Mouse (Mus musculus): Measurements from ENCODE around the gene Gm49387.

Gene Gm49387

GRCm38 (mm10) chr14:31572561-31573175, 68.0 kb downstream of the Gm49387 start:
- DNase-seq = no peak

- DNase-seq = no peak
These were observed 69.3 kb downstream of the Gm49387 start for GRCm38 (mm10) chr14:31571419-31571818.

DNA sequence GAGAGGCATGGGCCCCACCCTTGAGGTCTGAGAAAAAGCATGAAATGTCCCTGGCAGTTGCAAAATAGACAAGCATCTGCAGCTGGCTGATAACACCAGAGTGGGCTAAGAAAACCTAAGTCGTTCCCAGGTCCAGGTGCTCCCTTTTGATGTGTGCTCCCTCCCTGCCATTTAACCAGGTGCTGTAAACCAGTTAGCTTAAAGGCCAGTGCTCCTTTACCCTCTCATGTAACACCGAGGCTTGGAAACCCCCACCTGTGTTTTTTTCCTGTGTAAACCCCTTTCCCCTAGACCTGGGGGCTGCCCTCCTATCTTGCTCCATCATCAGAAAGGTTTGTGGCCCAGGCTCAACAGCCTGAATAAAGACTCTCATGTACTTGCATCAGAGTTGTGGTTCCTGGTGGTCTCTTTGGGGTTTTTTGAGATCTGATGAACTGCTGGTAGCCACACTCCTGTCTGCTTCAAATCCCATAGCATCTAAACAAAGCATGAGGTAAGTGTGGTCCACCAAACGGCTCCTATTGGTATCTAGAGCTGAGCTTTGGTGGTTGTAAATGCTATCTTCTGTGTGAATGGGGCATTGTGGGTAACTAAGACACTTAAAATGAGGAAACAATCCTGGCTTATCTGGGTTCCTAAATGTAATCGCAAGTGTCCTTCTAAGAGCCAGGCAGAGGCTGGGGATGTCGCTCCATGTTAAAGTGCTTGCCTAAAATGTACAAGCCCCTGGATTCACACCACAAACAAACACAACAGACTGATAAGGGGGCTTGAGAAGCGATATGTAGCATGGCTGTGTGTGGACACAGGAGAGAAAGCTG, 70.3 kb downstream of the Gm49387 start:
- DNase-seq = no peak

- peak in 1 of 2 experiments; percentile 24 for DNase-seq
These were observed 71.5 kb downstream of the Gm49387 start for GRCm38 (mm10) chr14:31569151-31569631.

GRCm38 (mm10) chr14:31565478-31566212, 75.0 kb downstream of the Gm49387 start:
- no peak for DNase-seq

DNA sequence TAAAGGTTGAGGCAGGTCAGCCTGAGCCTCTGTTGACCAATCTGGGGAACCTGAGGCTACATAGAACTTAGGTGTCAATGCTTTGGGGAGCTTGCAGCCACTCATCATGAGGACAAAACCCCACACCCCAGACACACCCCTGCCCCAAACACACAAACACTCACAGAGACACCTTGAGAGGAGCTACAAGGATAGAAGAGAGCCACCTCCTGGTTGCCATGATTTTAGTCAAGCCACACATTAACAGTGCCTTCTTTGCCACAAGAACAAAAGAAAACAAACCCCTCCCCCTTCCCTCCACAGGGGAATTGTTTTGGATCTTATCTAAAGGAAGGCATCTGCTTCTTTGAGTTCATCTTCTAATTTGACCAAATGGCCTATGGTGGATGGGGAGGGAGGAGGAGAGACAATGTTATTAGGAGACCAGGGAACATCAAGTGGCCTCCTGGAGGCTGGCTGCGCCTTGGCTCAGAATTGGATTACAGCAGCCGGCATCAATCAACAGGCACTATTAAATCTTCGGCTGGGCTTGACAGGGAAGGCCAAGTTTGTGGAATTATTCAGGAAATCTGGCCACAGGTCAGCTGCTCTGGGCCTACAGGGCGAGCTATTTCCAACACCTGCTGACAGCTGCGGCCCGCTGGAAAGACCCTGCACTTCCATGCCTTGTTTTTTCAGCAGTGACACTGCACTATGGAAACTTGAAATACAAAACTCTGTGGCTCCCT, 76.1 kb downstream of the Gm49387 start:
- DNase-seq = no peak

DNA sequence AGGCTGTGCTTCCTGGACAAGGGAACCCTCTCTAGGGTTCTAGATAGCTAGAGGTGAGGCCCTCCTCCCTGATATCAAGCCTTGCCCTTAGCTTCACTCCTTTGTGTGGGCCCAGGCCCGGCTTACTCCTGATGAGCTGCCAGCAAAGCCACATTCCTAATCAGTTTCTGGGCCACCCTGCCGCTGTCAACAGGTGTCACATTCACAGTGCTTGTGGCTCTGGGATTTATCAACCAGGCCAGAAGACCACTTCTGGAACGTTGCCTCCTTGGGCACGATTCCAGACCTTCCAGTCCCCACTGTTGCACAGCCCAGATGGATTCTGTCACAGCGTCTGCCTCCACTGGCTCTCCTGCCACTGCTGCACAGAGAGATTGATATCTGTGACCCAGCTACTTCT, 79.8 kb downstream of the Gm49387 start:
- DNase-seq = no peak

GRCm38 (mm10) chr14:31559216-31559615, 81.5 kb downstream of the Gm49387 start:
- no peak for DNase-seq

GRCm38 (mm10) chr14:31557784-31558183, 82.9 kb downstream of the Gm49387 start:
- DNase-seq = no peak

DNA sequence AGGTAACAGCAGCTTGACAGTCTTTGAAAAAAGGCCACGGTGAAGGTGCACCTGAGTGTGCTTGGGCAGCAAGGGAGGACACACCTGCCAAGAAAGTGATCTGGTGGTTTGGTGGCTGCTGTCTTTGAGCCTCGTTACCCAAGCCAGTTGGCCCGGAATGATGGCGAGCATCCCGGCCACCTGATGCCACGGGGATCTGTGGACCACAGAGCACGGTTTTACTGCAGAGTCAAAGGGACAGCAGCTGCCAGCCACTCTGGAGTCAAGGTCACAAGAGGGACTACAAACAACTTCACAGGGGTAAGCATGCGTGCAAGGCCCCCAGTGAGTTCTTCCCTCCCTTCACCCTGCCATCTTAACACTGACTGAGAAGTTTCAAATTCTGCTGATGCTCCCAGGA, 83.4 kb downstream of the Gm49387 start:
- no peak for DNase-seq

DNA sequence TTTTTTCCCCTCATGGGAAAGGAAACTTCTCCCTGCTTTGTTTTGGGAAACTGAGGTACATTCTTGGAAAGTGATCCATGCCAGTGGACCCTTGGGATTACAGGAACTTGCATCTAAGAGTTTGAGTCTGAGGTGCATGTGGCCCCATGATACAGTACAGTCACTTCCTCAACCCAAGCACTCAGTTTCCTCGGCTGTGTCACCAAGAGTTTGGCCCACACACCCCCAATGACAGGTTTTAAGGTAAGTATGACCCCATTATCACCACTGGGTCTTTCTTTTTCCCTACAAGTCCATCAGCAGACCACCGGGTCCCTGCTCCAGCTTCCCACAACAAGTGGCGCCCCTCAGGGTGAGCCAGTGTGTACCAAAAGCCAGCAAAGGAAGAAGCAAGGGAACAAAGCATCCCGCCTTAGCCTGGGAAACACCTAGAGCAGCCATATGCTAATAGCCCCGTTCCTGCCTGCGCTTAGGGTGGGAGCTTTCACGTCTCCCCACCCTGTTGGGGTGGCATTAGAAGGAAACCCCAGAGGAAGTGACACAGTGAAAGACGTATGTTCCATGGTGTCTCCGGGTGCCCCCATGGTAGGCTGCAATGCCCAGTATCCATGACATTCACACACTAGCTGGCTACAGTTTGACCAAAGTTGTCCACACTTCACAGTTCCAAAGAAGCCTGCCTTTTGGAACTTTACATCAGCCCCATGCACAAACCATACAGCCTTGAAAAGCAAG, 84.0 kb downstream of the Gm49387 start:
- no peak for DNase-seq

GRCm38 (mm10) chr14:31555963-31556434, 84.7 kb downstream of the Gm49387 start:
- no peak for DNase-seq

DNA sequence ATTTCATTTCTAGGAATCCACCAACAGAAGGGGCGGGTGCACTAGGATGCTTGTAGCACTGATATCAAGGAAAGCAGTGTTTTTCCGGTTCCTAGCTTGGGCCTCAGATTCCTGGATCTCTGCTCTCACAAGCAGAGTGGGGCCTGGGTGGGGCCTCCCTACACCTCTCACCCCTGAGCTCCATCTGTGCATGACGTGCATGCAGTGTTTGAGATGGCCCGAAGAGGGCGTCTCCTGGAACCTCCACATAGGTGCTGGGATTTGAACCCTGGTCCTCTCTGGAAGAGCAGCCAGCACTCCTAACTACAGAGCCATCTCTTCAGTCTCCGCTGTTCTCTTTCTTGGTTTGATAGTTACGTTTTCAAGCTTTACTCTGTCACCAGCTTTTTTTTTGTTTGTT, 85.7 kb downstream of the Gm49387 start:
- DNase-seq = no peak

DNA sequence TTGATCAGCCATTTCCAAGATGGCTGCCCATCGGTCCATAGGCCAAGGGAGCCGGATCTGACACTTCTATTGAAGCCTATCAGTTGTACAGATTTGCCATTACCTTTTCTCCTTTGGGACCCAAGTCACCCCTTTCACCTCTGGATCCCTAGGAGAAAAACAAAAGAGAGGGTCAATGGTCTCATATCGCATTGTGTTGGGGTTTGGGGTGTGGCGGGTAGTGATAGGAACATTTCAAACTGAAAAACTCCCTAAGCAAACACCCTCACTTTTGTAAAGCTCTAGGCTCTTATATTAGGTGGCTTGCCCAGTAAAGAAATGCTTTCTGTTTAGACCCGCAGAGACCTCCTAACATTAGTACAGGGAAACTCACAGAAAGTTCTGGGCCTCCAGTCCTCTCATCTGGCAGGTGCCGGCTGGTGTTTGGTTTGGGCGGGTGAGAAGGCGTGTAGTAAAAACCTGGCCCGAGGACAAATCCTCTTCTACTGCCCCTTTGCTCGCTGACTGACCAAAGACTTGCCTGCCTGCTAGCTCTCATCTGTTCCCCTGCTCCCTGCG, 96.7 kb downstream of the Gm49387 start:
- DNase-seq = no peak

DNA sequence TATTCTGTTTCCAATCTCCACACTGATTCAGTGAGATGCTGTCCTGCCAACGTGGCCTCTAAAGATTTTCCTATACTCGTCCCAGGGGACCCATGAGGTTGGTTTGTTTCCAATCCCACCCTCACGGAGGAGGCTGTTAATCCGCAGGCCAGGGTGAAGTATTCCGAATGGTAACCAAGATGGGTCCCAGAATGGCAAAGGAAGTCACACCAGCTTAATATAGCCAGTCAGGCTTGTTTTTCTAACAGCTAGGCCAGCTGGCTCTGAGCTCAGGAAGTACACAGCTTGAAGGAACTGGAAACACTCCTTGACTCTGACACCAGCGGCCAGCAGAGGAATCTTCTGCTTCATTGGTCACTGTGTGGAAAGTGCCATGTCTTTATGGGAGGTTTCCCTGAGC, 103.4 kb downstream of the Gm49387 start:
- peak in 1 of 2 experiments; percentile 14 for DNase-seq

DNA sequence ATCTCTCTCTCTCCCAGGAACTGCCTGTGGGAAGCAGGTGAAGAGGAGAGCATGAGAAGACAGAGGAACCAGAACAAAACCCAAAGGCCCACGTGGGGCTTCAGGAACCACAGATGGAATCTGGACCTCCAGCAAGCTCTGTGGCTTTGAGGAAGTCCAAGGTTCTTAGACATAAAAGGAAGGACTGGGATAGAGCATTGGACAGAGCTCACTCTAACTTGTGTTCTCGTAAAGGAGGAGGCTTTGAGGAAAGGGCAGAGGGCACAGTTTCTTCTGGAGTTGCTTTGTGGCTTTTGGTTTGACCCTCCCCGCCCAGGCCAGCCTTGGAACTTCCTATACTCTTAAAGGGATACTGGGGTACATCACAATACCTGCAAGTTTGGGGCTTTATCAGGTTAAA, 108.0 kb downstream of the Gm49387 start:
- no peak for DNase-seq

DNA sequence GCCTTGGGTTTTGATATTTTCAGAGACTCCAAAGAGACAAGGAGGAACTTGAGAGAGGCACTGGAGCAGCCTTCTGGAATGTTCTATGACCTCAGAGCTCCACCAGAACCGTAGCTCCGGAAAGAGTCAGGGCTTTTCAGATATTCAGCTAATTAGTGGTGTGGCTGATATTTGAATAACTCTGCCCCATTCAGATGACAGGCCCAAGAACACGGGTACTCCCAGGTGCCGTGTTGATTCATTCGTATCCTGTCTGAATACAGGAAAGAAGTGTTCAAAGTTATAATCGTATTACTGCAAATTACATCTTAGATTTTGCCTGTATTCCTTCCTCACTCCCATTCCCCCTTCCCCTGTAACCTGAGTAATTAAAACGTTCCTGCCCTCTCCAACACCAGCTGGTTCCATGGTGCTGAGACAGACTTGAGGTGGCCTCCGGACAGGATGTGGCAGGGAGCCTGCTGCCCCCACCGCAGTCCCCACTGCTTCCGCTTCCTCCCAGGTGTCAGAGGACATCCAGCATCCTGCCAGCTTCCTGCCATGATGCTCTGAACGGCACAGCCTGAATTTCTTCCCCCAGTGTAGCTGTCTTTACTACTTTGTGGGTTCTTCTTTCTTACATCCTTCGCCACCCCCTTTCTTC, 109.1 kb downstream of the Gm49387 start:
- DNase-seq = peak; percentile 54 to 62

DNA sequence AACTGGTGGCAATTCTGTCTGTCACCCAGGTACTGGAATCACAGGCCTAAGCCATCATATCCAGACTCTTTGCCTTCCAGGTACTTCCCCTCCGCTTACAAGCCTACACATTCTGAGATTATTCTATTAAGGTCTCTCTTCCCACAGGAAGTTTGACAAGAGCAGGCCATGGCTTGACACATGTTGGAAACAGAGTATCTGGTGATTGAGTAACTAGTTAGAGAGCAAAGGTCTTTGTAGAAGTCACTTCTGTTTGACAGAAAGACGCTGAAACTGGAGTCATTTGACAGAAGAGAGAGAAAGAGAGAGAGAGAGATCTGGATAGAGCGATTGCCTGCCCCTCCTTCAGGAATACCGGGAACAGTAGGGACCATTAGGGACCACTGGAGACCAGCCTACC, 109.8 kb downstream of the Gm49387 start:
- no peak for DNase-seq

DNA sequence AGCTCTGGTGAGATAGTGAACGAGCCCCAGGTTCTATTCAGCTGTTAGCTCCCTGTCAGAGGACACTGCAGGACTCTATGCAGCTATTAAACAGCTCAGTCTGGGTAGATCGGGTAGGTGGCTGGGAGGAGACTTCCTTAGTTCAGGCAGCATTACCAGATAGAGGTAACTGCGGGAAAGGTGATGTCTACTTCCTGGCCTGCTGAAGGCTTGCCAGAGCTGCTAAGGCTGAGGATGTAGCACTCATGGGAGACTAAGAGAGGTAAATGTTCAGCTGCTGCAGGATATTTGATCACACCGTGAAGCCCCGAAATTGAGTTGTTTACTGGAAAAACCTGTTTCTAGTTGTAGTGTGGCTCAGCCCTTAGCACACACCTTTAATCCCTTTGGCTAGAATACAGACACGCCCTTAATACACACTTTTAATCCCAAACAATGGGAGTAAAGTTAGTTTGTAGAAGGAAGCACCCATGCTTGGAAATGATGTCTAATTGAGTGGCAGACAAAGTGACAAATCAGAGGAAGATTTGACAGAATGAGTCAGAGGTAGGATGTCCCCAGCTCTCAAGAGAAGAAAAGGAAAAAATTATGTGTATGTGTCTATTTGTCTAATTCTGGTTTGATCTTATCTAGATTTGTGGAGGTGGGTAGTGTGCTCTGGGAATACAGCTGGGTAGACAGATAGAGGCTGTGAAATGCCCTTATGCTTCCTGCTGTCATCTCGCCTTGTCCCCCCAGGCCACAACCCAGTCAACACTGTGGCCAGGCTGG, 115.5 kb downstream of the Gm49387 start:
- DNase-seq = no peak

- DNase-seq = no peak
These were observed 119.4 kb downstream of the Gm49387 start for GRCm38 (mm10) chr14:31521318-31521717.

Data from spleen, adult 18-20 months (tissue).